ENCODE assay signal across 8 mouse cellular contexts in genomic region chr11:121017703-121018102, GRCm38 (mm10). TPM values are rescaled to one million over a fixed set of nuclear protein-coding genes. Genes with fewer than 3 reads are reported as not detected.
DNase-seq lines count a peak whose midpoint lies in the region; ATAC-seq and TF ChIP-seq lines count a peak whose summit lies in the region.

No protein-coding gene starts in this region.

- no peaks in the 10 kb centered on the region for H3K36me3 ChIP-seq in E14TG2a.4 (ENCODE audit: insufficient read depth, low read length)
- no peaks in the 10 kb centered on the region for H3K36me3 ChIP-seq in liver, postnatal 0 days (replicated peaks; ENCODE audit: insufficient read depth, low read length)

- H3K9ac ChIP-seq in liver, postnatal 0 days (replicated peaks), result no peak overlapping the region

- H3K4me2 ChIP-seq in liver, postnatal 0 days (ENCODE audit: low read depth, low read length), result no peak overlapping the region

- ATAC-seq in erythroblast, adult 5-6 weeks (replicated peaks; ENCODE audit: low FRiP score, poor library complexity, severe bottlenecking), result peak; percentile 75
- ATAC-seq in liver, postnatal 0 days, result peak; percentile 54
- ATAC-seq in neutrophil, adult 5-6 weeks (ENCODE audit: extremely low read depth, insufficient number of reproducible peaks, low FRiP score, poor library complexity, severe bottlenecking), result peak; percentile 40; the same call in 1 of the 2 replicates

- H3K4me3 ChIP-seq in E14TG2a.4 (replicated peaks; ENCODE audit: low read length), result no peak overlapping the region
- H3K4me3 ChIP-seq in liver, postnatal 0 days (ENCODE audit: low read depth, low read length), result no peak overlapping the region

- TF ChIP-seq CTCF in E14TG2a.4 (conservative IDR thresholded peaks at IDR 0.05; ENCODE audit: low read length), result peak; percentile 62
- peak; percentile 89 for TF ChIP-seq CTCF in liver, postnatal 0 days (IDR thresholded peaks at IDR 0.05; ENCODE audit: low read depth)

- no peak for TF ChIP-seq EP300 in liver, postnatal 0 days (IDR thresholded peaks at IDR 0.05; ENCODE audit: low read depth)

- peaks cover 6% of the 10 kb centered on the region; the same call in 1 of the 2 replicates for H3K4me1 ChIP-seq in E14TG2a.4 (replicated peaks; ENCODE audit: low read depth, low read length)
- no peaks in the 10 kb centered on the region for H3K4me1 ChIP-seq in liver, postnatal 0 days (ENCODE audit: insufficient read depth)

- H3K9me3 ChIP-seq in E14TG2a.4 (ENCODE audit: low read length), result no peaks in the 10 kb centered on the region
- H3K9me3 ChIP-seq in liver, postnatal 0 days (ENCODE audit: low read length), result no peaks in the 10 kb centered on the region

- 37% methylated on average over 3 of the region's 3 CpGs for WGBS in liver, postnatal 0 days (ENCODE audit: insufficient replicate concordance)

- peaks cover 9% of the 10 kb centered on the region for H3K27me3 ChIP-seq in E14TG2a.4 (ENCODE audit: insufficient read depth, low read length)
- H3K27me3 ChIP-seq in liver, postnatal 0 days (ENCODE audit: insufficient read depth, low read length), result no peaks in the 10 kb centered on the region

- intact Hi-C loops in heart, postnatal 10 days (cut with DNase I), result loop anchor here (1.0 to 5.0 kb wide), 3 partner anchors 24 to 183 kb away; partner anchors contain the start of gene Tex19.2

- DNase-seq in adrenal gland, postnatal 36 days, result peak; percentile 68 to 76
- peak; percentile 76 to 81 for DNase-seq in heart, postnatal 10 days
- peak; percentile 83 to 87 for DNase-seq in kidney, postnatal 25 days
- DNase-seq in liver, postnatal 0 days, result peak; percentile 56
- peak; percentile 36 for DNase-seq in testis, postnatal 14 days (ENCODE audit: low spot score)

- no peak overlapping the region for H3K27ac ChIP-seq in liver, postnatal 0 days (ENCODE audit: low read depth)

RNA-seq across cellular contexts. Expression of gene Cd7, which starts 21.5 kb away (rescaled TPM):
- under 1 TPM; 0.30 to 0.53 TPM for total RNA-seq in adrenal gland, postnatal 36 days (2021)
- total RNA-seq in erythroblast, adult 5-6 weeks (2015; ENCODE audit: low replicate concordance), result 5.9 TPM in 1 of 2 replicates, not detected in the other
- 4.8 TPM in 1 of 2 replicates, not detected in the other for total RNA-seq in erythroblast, adult 5-6 weeks (2017; ENCODE audit: low replicate concordance)
- under 1 TPM in 1 of 2 experiments, not detected in 1; 0.26 TPM for total RNA-seq in heart, postnatal 10 days (2021)
- polyA plus RNA-seq in liver, postnatal 0 days (2015; fragmentation: Nextera tagmentation; extraction: Ambion mirVana), result 3.2 and 3.3 TPM in 2 replicates
- total RNA-seq in neutrophil, adult 5-6 weeks (2017), result 5.6 and 6.9 TPM in 2 replicates

RNA-seq across cellular contexts. Expression of gene Csnk1d, which starts 26.6 kb away (rescaled TPM):
- total RNA-seq in adrenal gland, postnatal 36 days (2021), result 100 to 1,000 TPM; 126 to 127 TPM
- total RNA-seq in erythroblast, adult 5-6 weeks (2015; ENCODE audit: low replicate concordance), result 70.3 and 83.2 TPM in 2 replicates
- 121 and 148 TPM in 2 replicates for total RNA-seq in erythroblast, adult 5-6 weeks (2017; ENCODE audit: low replicate concordance)
- total RNA-seq in heart, postnatal 10 days (2021), result 10 to 100 TPM; 86.0 to 89.5 TPM
- 29.9 and 30.0 TPM in 2 replicates for polyA plus RNA-seq in liver, postnatal 0 days (2015; fragmentation: Nextera tagmentation; extraction: Ambion mirVana)
- 89.3 and 108 TPM in 2 replicates for total RNA-seq in neutrophil, adult 5-6 weeks (2017)

RNA-seq across cellular contexts. Expression of gene Sectm1b, which starts 45.7 kb away (rescaled TPM):
- not detected for total RNA-seq in adrenal gland, postnatal 36 days (2021)
- not detected in 2 replicates for total RNA-seq in erythroblast, adult 5-6 weeks (2015; ENCODE audit: low replicate concordance)
- not detected in 2 replicates for total RNA-seq in erythroblast, adult 5-6 weeks (2017; ENCODE audit: low replicate concordance)
- not detected for total RNA-seq in heart, postnatal 10 days (2021)
- 0.05 and 0.23 TPM in 2 replicates for polyA plus RNA-seq in liver, postnatal 0 days (2015; fragmentation: Nextera tagmentation; extraction: Ambion mirVana)
- total RNA-seq in neutrophil, adult 5-6 weeks (2017), result not detected in 2 replicates
